ENCODE assay signal across 8 mouse cellular contexts in the genomic region with DNA sequence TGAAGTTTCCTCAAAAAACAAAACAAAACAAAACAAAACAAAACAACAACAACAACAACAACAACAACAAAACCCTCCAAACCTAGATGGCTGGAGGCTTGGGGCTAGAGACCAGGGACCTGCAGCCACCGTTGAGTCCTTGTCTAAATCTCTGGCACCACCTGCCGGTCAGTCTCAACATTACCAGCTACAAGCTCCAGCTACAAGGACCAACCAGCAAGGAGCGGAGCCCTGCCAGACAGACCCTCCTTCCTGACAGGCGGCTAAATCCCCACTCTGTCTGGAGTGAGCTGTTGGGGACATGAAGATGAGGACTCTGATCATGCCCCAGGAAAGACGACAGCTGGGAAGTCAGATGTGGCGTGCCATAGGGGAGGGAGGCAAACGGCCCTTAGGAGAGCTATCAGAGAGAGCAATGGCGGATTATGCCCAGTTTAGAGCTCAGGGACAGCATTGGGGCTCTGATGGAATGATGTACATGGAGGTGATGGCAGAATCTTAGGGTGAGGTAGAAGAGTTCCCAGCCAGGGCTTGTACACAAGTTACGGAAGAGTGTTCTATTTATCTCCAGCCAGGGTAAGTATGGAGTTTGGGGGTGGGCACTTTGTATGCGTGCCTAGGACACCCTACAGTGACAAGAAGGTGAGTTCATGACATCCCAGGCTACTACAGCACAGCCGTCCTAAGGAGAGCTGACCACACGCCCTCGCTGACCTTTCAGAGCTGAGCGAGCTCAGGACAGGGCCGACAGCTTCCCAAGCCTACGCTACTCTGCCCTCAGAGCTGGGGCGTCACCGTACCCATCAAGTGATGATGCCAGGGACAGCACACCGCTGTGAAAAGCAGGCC. TPM values are rescaled to one million over a fixed set of nuclear protein-coding genes. Genes with fewer than 3 reads are reported as not detected.
DNase-seq lines count a peak whose midpoint lies in the region; ATAC-seq and TF ChIP-seq lines count a peak whose summit lies in the region.

No protein-coding gene starts in this region.

- no peak for TF ChIP-seq CTCF in Patski (IDR thresholded peaks at IDR 0.05)

- ATAC-seq in Patski: peak; percentile 88
- peak; percentile 94 for ATAC-seq in hindbrain, embryonic 16.5 days

- no peak overlapping the region for H3K4me3 ChIP-seq in hindbrain, embryonic 16.5 days (ENCODE audit: low read length)

- H3K4me2 ChIP-seq in hindbrain, embryonic 16.5 days (ENCODE audit: low read length): peak overlapping the region; percentile 43

- CTCF ChIA-PET in Patski (lab: Charles Lee): interaction anchor here (0.6 to 5.4 kb wide), 32 partner anchors 8 to 527 kb away, joined by 3 to 44 read pairs (median 4); no protein-coding TSS in a partner anchor

- no peaks in the 10 kb centered on the region for H3K9me3 ChIP-seq in hindbrain, embryonic 16.5 days (ENCODE audit: control insufficient read depth, low read length)

- H3K36me3 ChIP-seq in hindbrain, embryonic 16.5 days (ENCODE audit: control insufficient read depth, insufficient read depth, low read length): no peaks in the 10 kb centered on the region

- H3K4me1 ChIP-seq in hindbrain, embryonic 16.5 days (ENCODE audit: control insufficient read depth, insufficient read depth, low read depth, low read length): no peaks in the 10 kb centered on the region

- peak overlapping the region; percentile 19 for H3K9ac ChIP-seq in hindbrain, embryonic 16.5 days (ENCODE audit: low read depth, low read length)

- no peaks in the 10 kb centered on the region for H3K27me3 ChIP-seq in Patski
- H3K27me3 ChIP-seq in hindbrain, embryonic 16.5 days (replicated peaks; ENCODE audit: control insufficient read depth, insufficient read depth, low read length): no peaks in the 10 kb centered on the region

- in situ Hi-C loops in Patski (cut with MboI; ENCODE audit: low pct_unique_long_range_greater_than_20kb): loop anchor here (5.0 to 10.0 kb wide), 2 partner anchors 426 to 473 kb away; no protein-coding TSS in a partner anchor

- DNase-seq in Patski (ENCODE audit: low read depth, low spot score): peak; percentile 33
- DNase-seq in cerebellum, postnatal 10 days: peak; percentile 94 to 95
- peak; percentile 65 to 74 for DNase-seq in frontal cortex, postnatal 25 days (ENCODE audit: low spot score in 2 of 2)
- peak; percentile 30 for DNase-seq in left cerebral cortex, adult 11 months (ENCODE audit: low spot score)
- DNase-seq in lung, postnatal 36 days: peak; percentile 82
- DNase-seq in right cerebral cortex, adult 18-20 months: peak; percentile 55
- peak; percentile 41 for DNase-seq in urinary bladder, postnatal 10 days (ENCODE audit: low spot score)

- WGBS in hindbrain, embryonic 16.5 days: 62% methylated on average over 19 of the region's 19 CpGs

- no peak overlapping the region for H3K27ac ChIP-seq in hindbrain, embryonic 16.5 days (ENCODE audit: low read depth, low read length)

- POLR2A ChIA-PET in Patski (lab: Charles Lee): no interaction called here

RNA-seq across cellular contexts. Expression of a gene that starts 33.9 kb away (rescaled TPM):
- polyA plus RNA-seq in Patski (2021): 194 TPM
- 26.1 and 31.1 TPM in 2 replicates for polyA plus RNA-seq in hindbrain, embryonic 16.5 days (2015; fragmentation: Nextera tagmentation; extraction: Ambion mirVana)

Comparison
In these comparisons a context has a peak if more than half of its experiments do, and no peak if none do; other contexts are left out.
1. DNase-seq: peak in every context shown above with its lines; median percentile 94 in cerebellum, postnatal 10 days; 82 in lung, postnatal 36 days; 70 in frontal cortex, postnatal 25 days; 55 in right cerebral cortex, adult 18-20 months; 41 in urinary bladder, postnatal 10 days; 33 in Patski; 30 in left cerebral cortex, adult 11 months.